Mouse (Mus musculus): ENCODE results near the gene Dnah11.

Gene Dnah11

GRCm38 (mm10) chr12:118084806-118085205 is 114.0 kb downstream of the Dnah11 start:
- DNase-seq: no peak

GRCm38 (mm10) chr12:118084134-118084533 is 114.7 kb downstream of the Dnah11 start:
- DNase-seq: no peak

- no peak for DNase-seq
These were observed 118.4 kb downstream of the Dnah11 start for GRCm38 (mm10) chr12:118080441-118080840.

GRCm38 (mm10) chr12:118078434-118078989 is 120.3 kb downstream of the Dnah11 start:
- DNase-seq: no peak

- no peak for DNase-seq
These were observed 122.0 kb downstream of the Dnah11 start for GRCm38 (mm10) chr12:118076802-118077201.

- no peak for DNase-seq
These were observed 126.5 kb downstream of the Dnah11 start for GRCm38 (mm10) chr12:118072181-118072872.

GRCm38 (mm10) chr12:118071667-118072066 is 127.2 kb downstream of the Dnah11 start:
- no peak for DNase-seq

GRCm38 (mm10) chr12:118068785-118069184 is 130.1 kb downstream of the Dnah11 start:
- no peak for DNase-seq

GRCm38 (mm10) chr12:118062343-118062742 is 136.5 kb downstream of the Dnah11 start:
- no peak for DNase-seq

GRCm38 (mm10) chr12:118056876-118057275 is 142.0 kb downstream of the Dnah11 start:
- no peak for DNase-seq

- DNase-seq: no peak
These were observed 153.5 kb downstream of the Dnah11 start for GRCm38 (mm10) chr12:118045381-118045780.

- DNase-seq: no peak
These were observed 155.7 kb downstream of the Dnah11 start for GRCm38 (mm10) chr12:118043130-118043647.

- no peak for DNase-seq
These were observed 156.6 kb downstream of the Dnah11 start for GRCm38 (mm10) chr12:118042196-118042595.

- no peak for DNase-seq
These were observed 163.9 kb downstream of the Dnah11 start for GRCm38 (mm10) chr12:118034990-118035389.

- no peak for DNase-seq
These were observed 173.1 kb downstream of the Dnah11 start for GRCm38 (mm10) chr12:118025771-118026170.

GRCm38 (mm10) chr12:118018936-118019335 is 179.9 kb downstream of the Dnah11 start:
- no peak for DNase-seq

GRCm38 (mm10) chr12:118013872-118014271 is 185.0 kb downstream of the Dnah11 start:
- DNase-seq: no peak

- no peak for DNase-seq
These were observed 186.9 kb downstream of the Dnah11 start for GRCm38 (mm10) chr12:118011921-118012320.

- no peak for DNase-seq
These were observed 203.9 kb downstream of the Dnah11 start for GRCm38 (mm10) chr12:117994938-117995337.

GRCm38 (mm10) chr12:117993499-117993898 is 205.3 kb downstream of the Dnah11 start:
- DNase-seq: peak; percentile 84

GRCm38 (mm10) chr12:117989018-117989828 is 209.6 kb downstream of the Dnah11 start:
- no peak for DNase-seq

- no peak for DNase-seq
These were observed 218.5 kb downstream of the Dnah11 start for GRCm38 (mm10) chr12:117980315-117980714.

GRCm38 (mm10) chr12:117973712-117974111 is 225.1 kb downstream of the Dnah11 start:
- no peak for DNase-seq

GRCm38 (mm10) chr12:117962698-117963097 is 236.1 kb downstream of the Dnah11 start:
- peak; percentile 16 for DNase-seq

Data from kidney, adult 9 months (tissue).